Mouse (Mus musculus) stomach, postnatal 0 days (tissue): Measurements from ENCODE around the gene Kctd19.

Experiments used
- CTCF ChIP-seq: IDR thresholded peaks from 2 replicates; pipeline ENCODE4 v1.5.1; 2016; ENCODE audit warnings: antibody characterized with exemption, low read depth, mild to moderate bottlenecking, moderate library complexity
- EP300 ChIP-seq: optimal IDR thresholded peaks from 2 replicates; pipeline ENCODE3; 2016; ENCODE audit warnings: antibody characterized with exemption

DNA sequence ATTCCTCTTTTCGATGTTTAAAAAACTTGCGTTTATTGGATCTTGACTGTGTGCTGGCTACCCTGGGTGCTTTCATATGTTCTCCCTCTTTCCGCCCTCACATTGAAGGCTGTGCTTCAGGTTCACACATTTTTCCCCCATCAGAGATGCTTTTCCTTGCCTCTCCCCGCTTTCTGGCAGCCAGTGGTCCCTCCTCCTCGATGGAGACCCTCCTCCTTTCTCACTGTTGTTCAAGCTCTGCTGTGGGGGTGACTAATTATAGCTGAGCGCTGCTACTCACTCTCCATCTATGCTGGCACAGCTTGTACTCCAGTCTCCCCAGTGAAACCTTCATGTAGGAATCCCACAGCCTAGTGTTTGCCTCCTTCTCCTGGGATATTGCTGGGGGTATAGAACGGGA is 63.1 kb downstream of the Kctd19 start:
- TF ChIP-seq CTCF (no peak), EP300 (no peak)
